Mouse (Mus musculus) neural tube, embryonic 11.5 days (tissue): ENCODE measurements at regions not wholly inside any gene's neighbourhood (a gene's known extent, or its start where the extent isn't known, plus 50 kb on each side); places are given as distances from the start of the nearest gene placed in this dataset.

Experiments
- ATAC-seq: fragments of 200-750 bp; cut with Nextera tagmentation; 2 replicates; pipeline ENCODE4 v1.8.0; 2017; ENCODE audit warnings: moderate number of reproducible peaks, mild to moderate bottlenecking, moderate TSS enrichment, moderate library complexity; ENCODE audit not compliant: insufficient read depth, low FRiP score, low TSS enrichment
- DNase-seq: peaks from one replicate; pipeline ENCODE4 v3.0.0-alpha.2; 2015; ENCODE audit warnings: low spot score
- H3K27ac ChIP-seq: fragments of 300-500 bp; sonication (generic); 2 replicates; pipeline ENCODE4 v1.5.1; 2014; ENCODE audit warnings: low read depth, mild to moderate bottlenecking, low read length
- H3K27me3 ChIP-seq: fragments of 300-500 bp; sonication (generic); 2 replicates; pipeline ENCODE4 v1.6.1; 2014; ENCODE audit warnings: mild to moderate bottlenecking, low read length, mixed read lengths; ENCODE audit not compliant: control insufficient read depth, insufficient read depth
- H3K36me3 ChIP-seq: fragments of 300-500 bp; sonication (generic); 2 replicates; pipeline ENCODE4 v1.6.1; 2014; ENCODE audit warnings: mild to moderate bottlenecking, low read length, moderate library complexity, mixed read lengths; ENCODE audit not compliant: control insufficient read depth, insufficient read depth
- H3K4me1 ChIP-seq: fragments of 300-500 bp; sonication (generic); 2 replicates; pipeline ENCODE4 v1.6.1; 2014; ENCODE audit warnings: low read length, mixed read lengths; ENCODE audit not compliant: control insufficient read depth, insufficient read depth
- H3K4me2 ChIP-seq: fragments of 300-500 bp; sonication (generic); 2 replicates; pipeline ENCODE4 v1.6.1; 2014; ENCODE audit warnings: low read depth, mild to moderate bottlenecking, moderate library complexity
- H3K4me3 ChIP-seq: fragments of 300-500 bp; sonication (generic); 2 replicates; pipeline ENCODE4 v1.5.1; 2014; ENCODE audit warnings: low read depth, low read length
- H3K9ac ChIP-seq: fragments of 300-500 bp; sonication (generic); 2 replicates; pipeline ENCODE4 v1.6.1; 2014; ENCODE audit warnings: mild to moderate bottlenecking, low read length
- H3K9me3 ChIP-seq: fragments of 300-500 bp; sonication (generic); 2 replicates; pipeline ENCODE4 v1.6.1; 2016; ENCODE audit warnings: low read length; ENCODE audit not compliant: control insufficient read depth
- WGBS: fragments of 180-500 bp; shearing (Covaris S2); extraction: QIAGEN DNeasy Blood & Tissue Kit; methylation state at CpG from one replicate; pipeline ENCODE4 v1.1.7; 2014; 5-methylcytosine and 5-hydroxymethylcytosine counted together

- no peak for ATAC-seq
- DNase-seq: no peak
- H3K4me2 ChIP-seq: no peak overlapping the region
- H3K4me1 ChIP-seq: no peaks in the 10 kb centered on the region
- no peak overlapping the region for H3K9ac ChIP-seq
- no peak overlapping the region for H3K27ac ChIP-seq
- H3K27me3 ChIP-seq: no peaks in the 10 kb centered on the region
- no peaks in the 10 kb centered on the region for H3K36me3 ChIP-seq
- H3K4me3 ChIP-seq: no peak overlapping the region
- H3K9me3 ChIP-seq: no peaks in the 10 kb centered on the region
- 62% methylated on average over 1 of the region's 1 CpGs for WGBS
These were observed 138.2 kb upstream of the Rims1 start for GRCm38 (mm10) chr1:22943995-22944394.

GRCm38 (mm10) chr1:22939816-22940215 is 134.0 kb upstream of the Rims1 start:
- no peaks in the 10 kb centered on the region for H3K36me3 ChIP-seq
- no peaks in the 10 kb centered on the region for H3K27me3 ChIP-seq
- DNase-seq: no peak
- H3K9ac ChIP-seq: no peak overlapping the region
- 95% methylated on average over 6 of the region's 6 CpGs for WGBS
- ATAC-seq: no peak
- H3K4me2 ChIP-seq: no peak overlapping the region
- H3K27ac ChIP-seq: no peak overlapping the region
- H3K4me3 ChIP-seq: no peak overlapping the region
- H3K9me3 ChIP-seq: no peaks in the 10 kb centered on the region
- H3K4me1 ChIP-seq: no peaks in the 10 kb centered on the region

- H3K9me3 ChIP-seq: no peaks in the 10 kb centered on the region
- H3K36me3 ChIP-seq: no peaks in the 10 kb centered on the region
- DNase-seq (no peak), ATAC-seq (no peak)
- H3K9ac ChIP-seq: no peak overlapping the region
- no peak overlapping the region for H3K4me2 ChIP-seq
- WGBS: 80% methylated on average over 6 of the region's 6 CpGs
- no peaks in the 10 kb centered on the region for H3K27me3 ChIP-seq
- no peaks in the 10 kb centered on the region for H3K4me1 ChIP-seq
- no peak overlapping the region for H3K4me3 ChIP-seq
- H3K27ac ChIP-seq: no peak overlapping the region
These were observed 125.5 kb upstream of the Rims1 start for GRCm38 (mm10) chr1:22931147-22931896.

- no peaks in the 10 kb centered on the region for H3K27me3 ChIP-seq
- 93% methylated on average over 2 of the region's 2 CpGs for WGBS
- no peak overlapping the region for H3K27ac ChIP-seq
- ATAC-seq: no peak
- DNase-seq: no peak
- no peak overlapping the region for H3K9ac ChIP-seq
- H3K36me3 ChIP-seq: no peaks in the 10 kb centered on the region
- no peaks in the 10 kb centered on the region for H3K4me1 ChIP-seq
- no peak overlapping the region for H3K4me2 ChIP-seq
- H3K9me3 ChIP-seq: no peaks in the 10 kb centered on the region
- H3K4me3 ChIP-seq: no peak overlapping the region
These were observed 97.2 kb upstream of the Rims1 start for GRCm38 (mm10) chr1:22902992-22903391.

GRCm38 (mm10) chr1:22901018-22901625 is 95.3 kb upstream of the Rims1 start:
- no peaks in the 10 kb centered on the region for H3K36me3 ChIP-seq
- ATAC-seq (peak; percentile 56), DNase-seq (no peak)
- H3K9ac ChIP-seq: no peak overlapping the region
- no peak overlapping the region for H3K4me3 ChIP-seq
- H3K27ac ChIP-seq: no peak overlapping the region
- no peaks in the 10 kb centered on the region for H3K9me3 ChIP-seq
- no peaks in the 10 kb centered on the region for H3K4me1 ChIP-seq
- no peaks in the 10 kb centered on the region for H3K27me3 ChIP-seq
- 55% methylated on average over 5 of the region's 5 CpGs for WGBS
- no peak overlapping the region for H3K4me2 ChIP-seq

GRCm38 (mm10) chr1:22895099-22895498 is 89.3 kb upstream of the Rims1 start:
- H3K4me2 ChIP-seq: no peak overlapping the region
- ATAC-seq (no peak), DNase-seq (no peak)
- H3K4me3 ChIP-seq: no peak overlapping the region
- 69% methylated on average over 3 of the region's 3 CpGs for WGBS
- no peaks in the 10 kb centered on the region for H3K9me3 ChIP-seq
- no peaks in the 10 kb centered on the region for H3K4me1 ChIP-seq
- H3K27ac ChIP-seq: no peak overlapping the region
- H3K36me3 ChIP-seq: no peaks in the 10 kb centered on the region
- H3K27me3 ChIP-seq: no peaks in the 10 kb centered on the region
- H3K9ac ChIP-seq: no peak overlapping the region

- Histone ChIP-seq H3K4me3 (no peak overlapping the region), H3K9me3 (no peaks in the 10 kb centered on the region), H3K4me2 (no peak overlapping the region), H3K9ac (no peak overlapping the region), H3K27ac (no peak overlapping the region), H3K4me1 (no peaks in the 10 kb centered on the region), H3K36me3 (no peaks in the 10 kb centered on the region), H3K27me3 (no peaks in the 10 kb centered on the region)
- ATAC-seq (no peak), DNase-seq (no peak)
- 88% methylated on average over 3 of the region's 3 CpGs for WGBS
These were observed 57.2 kb upstream of the Rims1 start for GRCm38 (mm10) chr1:22862985-22863384.
